Mouse (Mus musculus): ENCODE results near the gene Zdhhc17. TPM values are rescaled to one million over a fixed set of nuclear protein-coding genes. Genes with fewer than 3 reads are reported as not detected.
A peak's percentile ranks its signal among the peaks of the same experiment; 100 is the strongest.

Zdhhc17 gene
- polyA plus RNA-seq, 1 experiment from 2014 or later, result 29.8 TPM

DNA sequence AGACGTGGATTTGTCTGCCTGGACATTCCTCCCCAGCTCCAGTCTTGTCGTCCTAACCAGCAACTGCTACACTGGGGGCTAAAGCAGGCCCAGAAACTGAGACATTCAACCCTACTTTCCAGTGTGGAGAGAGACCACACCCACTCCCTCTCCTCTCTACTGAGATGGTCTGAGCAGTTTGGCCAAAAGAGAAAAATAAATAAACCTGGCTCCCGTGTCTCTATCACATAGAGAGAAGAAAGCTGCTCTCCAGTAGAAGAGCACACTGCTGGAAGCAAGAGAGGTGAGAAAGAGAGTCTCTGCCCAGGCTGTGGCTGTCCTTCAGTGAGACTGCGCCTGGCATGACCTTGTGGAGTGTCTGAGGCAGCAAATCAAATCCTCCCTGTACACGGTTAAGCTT, 10.7 kb downstream of the Zdhhc17 start:
- ATAC-seq (ENCODE audit: insufficient number of reproducible peaks, insufficient read depth, low FRiP score, low TSS enrichment, low read depth), result no peak
- 50% methylated on average over 5 of the region's 5 CpGs for WGBS
- peak overlapping the region; percentile 57 for H3K27ac ChIP-seq

DNA sequence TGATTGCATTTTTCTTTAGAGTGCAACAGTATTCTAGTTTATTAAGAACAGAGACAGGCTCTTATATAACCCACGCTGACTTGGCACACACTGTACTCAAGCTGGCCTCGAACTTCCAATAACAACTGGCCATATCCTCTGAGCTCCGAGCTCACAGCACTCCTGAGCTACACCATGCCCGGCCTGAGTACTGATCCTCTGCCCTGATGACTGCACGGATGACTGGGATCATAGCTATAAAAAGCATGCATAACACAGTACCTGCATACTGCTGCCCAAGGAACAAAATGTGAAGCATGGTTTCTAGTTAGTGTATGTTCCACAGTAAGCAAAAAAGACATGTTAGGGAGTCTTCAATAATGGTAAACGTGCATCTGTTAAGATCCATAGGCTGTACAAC, 12.8 kb downstream of the Zdhhc17 start:
- H3K4me3 ChIP-seq, result no peak overlapping the region
- no peak for ATAC-seq (ENCODE audit: insufficient number of reproducible peaks, insufficient read depth, low FRiP score, low TSS enrichment, low read depth)
- H3K27me3 ChIP-seq, result no peaks in the 10 kb centered on the region
- WGBS, result 82% methylated on average over 6 of the region's 6 CpGs
- no peaks in the 10 kb centered on the region for H3K36me3 ChIP-seq
- no peaks in the 10 kb centered on the region for H3K9me3 ChIP-seq
- H3K4me1 ChIP-seq, result peaks cover 14% of the 10 kb centered on the region
- no peak overlapping the region for H3K27ac ChIP-seq
- H3K9ac ChIP-seq, result no peak overlapping the region
- no peak overlapping the region for H3K4me2 ChIP-seq

More for the DNA sequence above, 10.7 kb downstream of the Zdhhc17 start:
- no peak overlapping the region for H3K4me2 ChIP-seq
- H3K36me3 ChIP-seq, result no peaks in the 10 kb centered on the region
- H3K9ac ChIP-seq, result no peak overlapping the region
- no peaks in the 10 kb centered on the region for H3K27me3 ChIP-seq
- no peaks in the 10 kb centered on the region for H3K9me3 ChIP-seq
- peaks cover 12% of the 10 kb centered on the region for H3K4me1 ChIP-seq
- no peak overlapping the region for H3K4me3 ChIP-seq

DNA sequence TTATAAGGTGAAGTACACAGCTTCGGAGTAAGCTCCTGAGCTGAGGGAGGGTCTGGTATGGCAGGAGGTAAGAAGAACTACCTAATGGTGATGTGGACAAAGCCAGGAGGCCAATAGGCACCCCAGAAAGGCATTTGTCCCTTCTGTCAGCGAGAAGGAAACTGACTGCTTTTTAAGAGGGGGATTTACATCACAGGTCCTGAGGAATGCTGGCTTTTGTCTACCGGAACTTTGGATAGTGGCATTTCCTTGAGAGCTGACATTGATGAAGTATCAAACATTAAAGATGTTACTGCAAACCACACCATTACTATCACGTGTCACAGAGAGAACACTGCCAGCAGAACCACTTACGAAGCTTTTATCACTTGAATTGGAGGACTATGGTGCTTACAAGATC, 15.2 kb downstream of the Zdhhc17 start:
- Histone ChIP-seq H3K9ac (no peak overlapping the region), H3K4me2 (no peak overlapping the region), H3K4me3 (no peak overlapping the region), H3K27me3 (no peaks in the 10 kb centered on the region), H3K27ac (no peak overlapping the region), H3K36me3 (no peaks in the 10 kb centered on the region), H3K9me3 (no peaks in the 10 kb centered on the region), H3K4me1 (peaks cover 22% of the 10 kb centered on the region)
- ATAC-seq (ENCODE audit: insufficient number of reproducible peaks, insufficient read depth, low FRiP score, low TSS enrichment, low read depth), result no peak
- WGBS, result 80% methylated on average over 5 of the region's 5 CpGs

DNA sequence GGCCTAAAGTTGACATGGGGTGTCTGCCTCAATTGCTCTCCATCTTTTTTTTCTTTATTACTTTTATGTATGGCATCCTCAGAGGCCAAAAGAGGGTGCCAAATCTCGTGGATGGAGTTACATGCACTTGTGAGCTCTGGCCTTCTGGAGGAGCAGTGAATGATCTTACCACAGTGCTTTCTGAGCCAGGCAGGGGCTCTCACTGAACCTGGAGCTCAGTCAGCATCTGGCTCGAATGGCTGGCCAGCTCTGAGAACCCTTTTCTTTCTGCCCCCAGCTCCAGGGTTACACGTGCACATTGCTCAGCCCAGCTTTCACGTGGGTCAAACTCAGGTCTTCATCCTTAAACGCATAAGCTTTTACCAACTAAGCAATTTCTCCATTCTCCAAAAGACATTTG, 16.7 kb downstream of the Zdhhc17 start:
- Histone ChIP-seq H3K4me1 (peaks cover 14% of the 10 kb centered on the region; the same call in 1 of the 2 replicates), H3K36me3 (no peaks in the 10 kb centered on the region), H3K4me2 (no peak overlapping the region), H3K27ac (no peak overlapping the region), H3K9ac (no peak overlapping the region), H3K9me3 (no peaks in the 10 kb centered on the region), H3K27me3 (no peaks in the 10 kb centered on the region), H3K4me3 (no peak overlapping the region)
- WGBS, result 59% methylated on average over 5 of the region's 5 CpGs
- no peak for ATAC-seq (ENCODE audit: insufficient number of reproducible peaks, insufficient read depth, low FRiP score, low TSS enrichment, low read depth)

DNA sequence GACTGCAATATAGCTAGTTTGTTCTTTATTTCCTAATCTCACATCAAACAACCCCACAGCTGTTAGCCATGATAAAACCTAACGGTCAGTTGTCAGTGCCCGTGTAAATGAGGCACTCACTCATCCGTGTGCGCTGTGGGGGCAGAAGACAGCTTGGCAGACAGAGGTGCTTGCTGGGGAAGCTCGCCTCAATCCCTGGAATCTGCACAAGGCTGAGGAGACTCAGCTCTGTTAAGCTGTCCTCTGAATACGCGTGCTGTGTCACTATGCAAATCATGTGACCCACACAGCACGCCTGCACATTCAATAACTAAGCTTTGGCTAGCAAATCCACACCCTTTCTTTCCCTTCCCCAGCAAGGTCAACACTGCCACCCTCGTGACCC, 17.9 kb downstream of the Zdhhc17 start:
- Histone ChIP-seq H3K27me3 (no peaks in the 10 kb centered on the region), H3K4me3 (no peak overlapping the region), H3K9ac (no peak overlapping the region), H3K27ac (no peak overlapping the region), H3K4me1 (peaks cover 14% of the 10 kb centered on the region; the same call in 1 of the 2 replicates), H3K9me3 (no peaks in the 10 kb centered on the region), H3K4me2 (no peak overlapping the region), H3K36me3 (no peaks in the 10 kb centered on the region)
- WGBS, result 53% methylated on average over 9 of the region's 9 CpGs
- no peak for ATAC-seq (ENCODE audit: insufficient number of reproducible peaks, insufficient read depth, low FRiP score, low TSS enrichment, low read depth)

DNA sequence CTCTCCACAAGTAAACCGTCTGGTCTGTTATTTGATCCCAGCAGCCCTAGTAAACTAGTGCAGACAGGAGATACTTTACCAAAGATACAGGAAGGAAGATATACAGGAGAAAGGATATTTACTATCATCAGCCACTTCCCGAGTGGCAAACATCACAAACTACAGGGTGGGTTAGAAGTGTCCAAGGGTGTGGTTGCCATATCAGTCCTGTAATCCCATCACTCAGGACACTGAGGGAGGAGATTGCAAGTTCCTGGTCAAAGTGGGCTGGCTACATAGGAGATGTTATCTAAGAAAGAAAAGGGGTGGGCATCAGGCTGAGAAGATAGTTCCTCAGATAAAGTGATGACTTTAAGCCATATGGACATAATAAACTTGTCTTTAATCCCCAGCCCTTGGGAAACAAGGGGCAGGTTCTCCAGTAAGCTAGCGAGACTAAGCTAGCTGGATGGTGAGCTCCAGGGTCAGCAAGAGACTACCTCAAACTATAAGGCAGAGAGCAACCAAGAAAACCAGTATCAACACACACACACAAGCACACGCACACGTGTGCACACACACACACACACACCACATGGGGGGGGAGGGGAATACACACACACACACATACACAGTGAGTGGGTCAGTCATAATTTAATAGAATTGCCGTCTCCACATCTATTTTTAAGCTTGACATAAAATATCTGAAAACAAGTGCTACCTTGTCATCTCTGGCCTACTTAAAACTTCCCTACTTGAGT, 18.5 kb downstream of the Zdhhc17 start:
- no peaks in the 10 kb centered on the region for H3K27me3 ChIP-seq

DNA sequence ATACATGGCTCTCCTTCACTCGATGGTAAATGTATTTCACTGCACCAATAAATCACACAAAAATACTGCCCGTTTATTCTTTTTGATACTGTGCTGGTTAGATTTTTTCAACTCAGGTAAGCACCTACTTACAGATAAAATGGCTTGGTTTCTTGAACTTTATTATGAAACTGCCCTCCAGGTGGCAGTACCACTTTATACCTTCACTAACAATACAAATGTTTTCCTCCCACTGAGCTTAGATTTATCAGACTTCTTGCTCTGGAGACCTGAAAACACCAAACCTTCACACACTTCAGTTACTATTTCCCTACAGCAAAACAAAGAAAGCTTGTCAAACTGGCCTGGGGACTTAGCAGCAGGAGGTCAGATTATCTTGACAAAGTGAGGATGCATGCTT, 20.2 kb downstream of the Zdhhc17 start:
- H3K4me1 ChIP-seq, result peaks cover 13% of the 10 kb centered on the region; the same call in 1 of the 2 replicates
- WGBS, result 58% methylated on average over 2 of the region's 2 CpGs
- H3K4me3 ChIP-seq, result no peak overlapping the region
- H3K27ac ChIP-seq, result no peak overlapping the region
- H3K27me3 ChIP-seq, result no peaks in the 10 kb centered on the region
- H3K9me3 ChIP-seq, result no peaks in the 10 kb centered on the region
- H3K36me3 ChIP-seq, result no peaks in the 10 kb centered on the region
- no peak overlapping the region for H3K9ac ChIP-seq
- no peak for ATAC-seq (ENCODE audit: insufficient number of reproducible peaks, insufficient read depth, low FRiP score, low TSS enrichment, low read depth)
- no peak overlapping the region for H3K4me2 ChIP-seq

More for the DNA sequence above, 18.5 kb downstream of the Zdhhc17 start:
- Histone ChIP-seq H3K9me3 (no peaks in the 10 kb centered on the region), H3K4me2 (no peak overlapping the region), H3K4me1 (peaks cover 14% of the 10 kb centered on the region; the same call in 1 of the 2 replicates), H3K27ac (no peak overlapping the region), H3K9ac (no peak overlapping the region), H3K36me3 (no peaks in the 10 kb centered on the region), H3K4me3 (no peak overlapping the region)
- 65% methylated on average over 6 of the region's 6 CpGs for WGBS
- no peak for ATAC-seq (ENCODE audit: insufficient number of reproducible peaks, insufficient read depth, low FRiP score, low TSS enrichment, low read depth)

DNA sequence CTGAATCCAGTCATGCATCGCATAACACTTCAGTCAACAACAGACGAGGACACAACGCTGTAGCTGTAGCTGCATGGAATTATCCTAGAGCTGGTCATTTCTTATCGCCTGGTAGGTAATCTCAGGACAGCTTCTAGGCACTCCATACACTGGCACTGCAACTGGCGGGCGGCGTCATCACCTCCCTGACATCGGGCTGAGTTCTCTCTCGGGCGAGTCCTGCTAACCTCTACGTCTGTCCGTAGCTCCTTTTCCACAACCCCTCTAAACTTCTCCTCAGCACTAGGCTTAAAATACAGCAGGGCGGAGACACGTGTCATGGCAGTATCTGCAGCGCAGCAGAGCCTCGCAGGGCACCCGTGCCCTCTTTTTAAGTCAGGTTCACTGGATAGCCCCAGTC, 23.3 kb downstream of the Zdhhc17 start:
- WGBS, result 95% methylated on average over 17 of the region's 17 CpGs
- no peak for ATAC-seq (ENCODE audit: insufficient number of reproducible peaks, insufficient read depth, low FRiP score, low TSS enrichment, low read depth)
- no peaks in the 10 kb centered on the region for H3K36me3 ChIP-seq
- peaks cover 4% of the 10 kb centered on the region; the same call in 1 of the 2 replicates for H3K4me1 ChIP-seq
- H3K9ac ChIP-seq, result no peak overlapping the region
- no peak overlapping the region for H3K27ac ChIP-seq
- H3K9me3 ChIP-seq, result no peaks in the 10 kb centered on the region
- no peaks in the 10 kb centered on the region for H3K27me3 ChIP-seq
- no peak overlapping the region for H3K4me2 ChIP-seq
- no peak overlapping the region for H3K4me3 ChIP-seq

DNA sequence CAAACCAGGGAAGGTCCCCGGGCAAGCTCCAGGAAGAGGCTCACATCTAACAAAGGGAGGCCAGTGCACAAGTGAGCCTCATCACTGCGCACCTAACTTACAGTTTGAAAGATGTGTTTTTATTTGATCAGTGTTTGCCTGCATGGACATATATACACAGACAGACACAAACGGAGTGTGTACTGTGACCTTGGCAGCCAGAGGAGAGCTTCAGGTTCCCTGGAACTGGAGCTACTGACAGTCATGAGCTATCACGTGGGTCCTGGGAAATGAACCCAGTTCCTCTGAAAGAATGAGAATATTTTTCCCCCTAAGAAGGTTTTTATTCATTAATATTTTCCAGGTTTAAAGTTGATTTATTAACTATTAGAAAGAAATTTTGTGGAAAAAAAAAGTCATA, 27.2 kb downstream of the Zdhhc17 start:
- Histone ChIP-seq H3K4me2 (no peak overlapping the region), H3K9me3 (no peaks in the 10 kb centered on the region), H3K4me1 (no peaks in the 10 kb centered on the region), H3K4me3 (no peak overlapping the region), H3K36me3 (peaks cover 19% of the 10 kb centered on the region), H3K27me3 (no peaks in the 10 kb centered on the region), H3K9ac (no peak overlapping the region), H3K27ac (no peak overlapping the region)
- ATAC-seq (ENCODE audit: insufficient number of reproducible peaks, insufficient read depth, low FRiP score, low TSS enrichment, low read depth), result no peak
- WGBS, result 84% methylated on average over 4 of the region's 4 CpGs

DNA sequence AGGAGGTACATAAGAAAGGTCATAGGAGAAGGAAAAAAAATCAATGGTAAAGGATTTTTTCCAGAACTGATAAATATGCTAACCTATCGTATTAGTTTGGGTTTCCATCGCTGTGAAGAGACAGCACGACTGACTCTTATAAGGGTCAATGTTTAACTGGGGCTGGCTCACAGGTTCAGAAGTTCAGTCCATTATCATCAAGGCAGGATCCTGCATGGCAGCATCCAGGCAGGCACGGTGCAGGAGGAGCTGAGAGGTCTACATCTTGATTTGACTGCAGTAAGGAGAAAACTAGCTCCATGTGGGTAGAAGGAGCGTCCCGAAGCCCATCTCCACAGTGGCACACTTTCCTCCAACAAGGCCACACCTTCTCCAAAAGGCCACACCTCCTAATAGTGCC, 29.5 kb downstream of the Zdhhc17 start:
- Histone ChIP-seq H3K27me3 (no peaks in the 10 kb centered on the region), H3K9ac (no peak overlapping the region), H3K4me1 (no peaks in the 10 kb centered on the region), H3K9me3 (no peaks in the 10 kb centered on the region), H3K36me3 (peaks cover 26% of the 10 kb centered on the region), H3K4me2 (no peak overlapping the region), H3K4me3 (no peak overlapping the region), H3K27ac (no peak overlapping the region)
- no peak for ATAC-seq (ENCODE audit: insufficient number of reproducible peaks, insufficient read depth, low FRiP score, low TSS enrichment, low read depth)
- WGBS, result 94% methylated on average over 6 of the region's 6 CpGs

DNA sequence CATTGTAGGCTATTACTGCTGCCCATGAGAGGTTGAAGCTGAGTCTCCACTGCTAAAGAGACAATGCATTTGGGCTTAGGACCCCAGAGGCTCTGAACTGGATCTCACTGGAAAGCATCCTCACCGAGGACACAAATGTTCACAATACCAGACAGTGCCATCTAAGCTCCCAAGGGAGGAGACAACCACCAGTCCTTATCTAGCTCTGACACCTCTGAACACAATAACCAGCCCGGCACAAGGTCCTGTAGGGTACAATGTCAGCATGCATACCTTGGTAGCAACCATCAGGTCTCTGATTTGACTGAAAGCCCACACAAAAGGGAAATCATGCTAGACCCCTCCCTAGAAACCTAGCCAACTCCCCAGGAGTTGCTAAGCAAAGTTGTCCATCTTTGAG, 30.5 kb downstream of the Zdhhc17 start:
- H3K4me2 ChIP-seq, result no peak overlapping the region
- H3K4me3 ChIP-seq, result no peak overlapping the region
- H3K27me3 ChIP-seq, result no peaks in the 10 kb centered on the region
- 91% methylated on average over 2 of the region's 2 CpGs for WGBS
- no peaks in the 10 kb centered on the region for H3K9me3 ChIP-seq
- peaks cover 26% of the 10 kb centered on the region for H3K36me3 ChIP-seq
- H3K9ac ChIP-seq, result no peak overlapping the region
- no peaks in the 10 kb centered on the region for H3K4me1 ChIP-seq
- H3K27ac ChIP-seq, result no peak overlapping the region
- ATAC-seq (ENCODE audit: insufficient number of reproducible peaks, insufficient read depth, low FRiP score, low TSS enrichment, low read depth), result no peak

DNA sequence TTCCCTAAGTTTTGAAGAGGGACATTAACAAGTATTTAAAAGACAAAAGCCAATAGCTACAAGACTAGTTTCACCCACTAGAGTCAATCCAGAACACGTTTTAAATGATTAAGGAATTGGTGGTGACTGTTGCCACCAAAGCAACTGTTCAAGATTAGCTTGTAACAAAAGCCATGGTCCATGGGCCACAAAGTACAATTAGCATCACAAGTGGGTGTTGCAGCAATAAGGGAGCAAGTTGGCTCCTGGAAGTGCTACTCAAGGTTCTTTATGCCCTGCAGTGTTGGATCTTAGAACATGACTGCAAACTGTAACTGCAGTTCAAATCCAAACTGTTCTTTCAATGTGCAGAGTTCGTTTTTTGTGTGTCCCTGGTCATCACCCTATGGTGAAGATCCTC, 32.6 kb downstream of the Zdhhc17 start:
- H3K9ac ChIP-seq, result no peak overlapping the region
- H3K4me2 ChIP-seq, result no peak overlapping the region
- no peaks in the 10 kb centered on the region for H3K9me3 ChIP-seq
- H3K4me1 ChIP-seq, result no peaks in the 10 kb centered on the region
- whole genome bisulfite sequencing, result 49% methylated on average over 2 of the region's 2 CpGs
- no peaks in the 10 kb centered on the region for H3K27me3 ChIP-seq
- H3K27ac ChIP-seq, result no peak overlapping the region
- H3K36me3 ChIP-seq, result peaks cover 31% of the 10 kb centered on the region
- H3K4me3 ChIP-seq, result no peak overlapping the region
- ATAC-seq (ENCODE audit: insufficient number of reproducible peaks, insufficient read depth, low FRiP score, low TSS enrichment, low read depth), result no peak
